Mouse (Mus musculus) cortical plate, adult 2 months (tissue): ENCODE results near the gene Vwa8.

Experiments used
- CTCF ChIP-seq: fragments of 200-500 bp; IDR thresholded peaks from 2 replicates; pipeline ENCODE4 v1.5.1; 2011; ENCODE audit warnings: mild to moderate bottlenecking, control low read depth, low read length; ENCODE audit not compliant: insufficient read depth; ENCODE audit errors: extremely low read depth
- POLR2A ChIP-seq: fragments of 200-500 bp; IDR thresholded peaks from 2 replicates; pipeline ENCODE4 v1.6.1; 2011; ENCODE audit warnings: mild to moderate bottlenecking, low read length, control low read depth; ENCODE audit not compliant: insufficient read depth; ENCODE audit errors: extremely low read depth

DNA sequence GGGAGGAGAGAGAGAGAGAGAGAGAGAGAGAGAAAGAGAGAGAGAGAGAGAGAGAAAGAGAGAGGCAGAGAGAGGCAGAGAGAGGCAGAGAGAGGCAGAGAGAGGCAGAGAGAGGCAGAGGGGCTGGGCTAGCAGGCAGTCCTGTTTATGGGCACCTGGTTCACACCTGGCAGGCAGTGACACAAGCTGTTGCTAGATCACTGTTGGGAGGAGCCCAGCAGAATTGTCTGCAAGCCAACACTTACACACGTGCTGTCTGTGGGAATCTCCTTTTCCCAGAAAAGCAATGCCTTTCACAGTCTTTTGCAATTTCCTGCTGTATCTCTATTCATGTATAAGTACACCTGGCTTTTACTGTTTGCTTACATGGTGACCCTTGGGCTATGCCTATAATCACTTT lies 260.5 kb downstream of the Vwa8 start:
- TF ChIP-seq POLR2A (no peak), CTCF (no peak)
